Mouse (Mus musculus) olfactory bulb, adult 2 months (tissue): ENCODE measurements around the gene Fam186a. TPM values are rescaled to one million over a fixed set of nuclear protein-coding genes. Genes with fewer than 3 reads are reported as not detected.

ENCODE experiments used
- H3K27ac ChIP-seq: fragments of 200-500 bp; 2 replicates; pipeline ENCODE4 v1.5.1; 2012; ENCODE audit warnings: low read depth, low read length; ENCODE audit not compliant: insufficient read depth
- H3K4me1 ChIP-seq: fragments of 200-500 bp; 2 replicates; pipeline ENCODE4 v1.6.1; 2012; ENCODE audit warnings: low read length; ENCODE audit not compliant: control insufficient read depth, insufficient read depth
- H3K4me3 ChIP-seq: fragments of 200-500 bp; 2 replicates; pipeline ENCODE4 v1.5.1; 2012; ENCODE audit warnings: mild to moderate bottlenecking, low read depth, low read length, moderate library complexity; ENCODE audit not compliant: insufficient read depth
- CTCF ChIP-seq: fragments of 200-500 bp; IDR thresholded peaks from 2 replicates; pipeline ENCODE4 v1.5.1; 2012; ENCODE audit warnings: low read depth, mild to moderate bottlenecking, low read length, moderate library complexity; ENCODE audit not compliant: insufficient read depth
- POLR2A ChIP-seq: fragments of 200-500 bp; IDR thresholded peaks from 2 replicates; pipeline ENCODE4 v1.6.1; 2012; ENCODE audit warnings: mild to moderate bottlenecking, low read depth, low read length, moderate library complexity; ENCODE audit not compliant: insufficient read depth
- WGBS: fragments of 180-500 bp; shearing (Covaris S2); methylation state at CpG from one replicate; pipeline ENCODE4 v1.1.7; 2018; 5-methylcytosine and 5-hydroxymethylcytosine counted together
- polyA plus RNA-seq: library from polyadenylated mRNA; stranded (reverse); fragments of >200 nt; gene quantifications from 2 replicates; pipeline ENCODE4 v1.2.4, GENCODE M21; 2012; ENCODE audit warnings: low replicate concordance; ENCODE audit not compliant: missing spikeins, insufficient read depth, insufficient read length

Gene Fam186a
- polyA plus RNA-seq, 1 experiment = not detected

GRCm38 (mm10) chr15:99940426-99940825 is 26.4 kb downstream of the Fam186a start:
- no peak overlapping the region for H3K4me3 ChIP-seq
- TF ChIP-seq CTCF (no peak), POLR2A (no peak)
- WGBS = 60% methylated on average over 2 of the region's 2 CpGs
- peaks cover 7% of the 10 kb centered on the region for H3K4me1 ChIP-seq
- no peak overlapping the region for H3K27ac ChIP-seq

- Histone ChIP-seq H3K4me1 (no peaks in the 10 kb centered on the region), H3K27ac (no peak overlapping the region), H3K4me3 (no peak overlapping the region)
- TF ChIP-seq POLR2A = no peak
- no peak for TF ChIP-seq CTCF
- 91% methylated on average over 8 of the region's 8 CpGs for WGBS
Observed at GRCm38 (mm10) chr15:99937841-99938240, 29.0 kb downstream of the Fam186a start.

GRCm38 (mm10) chr15:99936659-99937058 is 30.2 kb downstream of the Fam186a start:
- no peak overlapping the region for H3K4me3 ChIP-seq
- H3K4me1 ChIP-seq = no peaks in the 10 kb centered on the region
- H3K27ac ChIP-seq = no peak overlapping the region
- WGBS = 98% methylated on average over 3 of the region's 3 CpGs
- TF ChIP-seq CTCF (no peak), POLR2A (no peak)

GRCm38 (mm10) chr15:99934501-99934900 is 32.4 kb downstream of the Fam186a start:
- no peak overlapping the region for H3K4me3 ChIP-seq
- TF ChIP-seq CTCF (no peak), POLR2A (no peak)
- H3K27ac ChIP-seq = no peak overlapping the region
- no peaks in the 10 kb centered on the region for H3K4me1 ChIP-seq
- 33% methylated on average over 1 of the region's 1 CpGs for WGBS

GRCm38 (mm10) chr15:99931231-99931630 is 35.6 kb downstream of the Fam186a start:
- H3K4me3 ChIP-seq = no peak overlapping the region
- 78% methylated on average over 8 of the region's 8 CpGs for WGBS
- TF ChIP-seq CTCF (no peak), POLR2A (no peak)
- H3K4me1 ChIP-seq = no peaks in the 10 kb centered on the region
- no peak overlapping the region for H3K27ac ChIP-seq

GRCm38 (mm10) chr15:99919601-99920158 is 47.2 kb downstream of the Fam186a start:
- H3K4me3 ChIP-seq = no peak overlapping the region
- 80% methylated on average over 15 of the region's 15 CpGs for WGBS
- TF ChIP-seq CTCF (no peak), POLR2A (no peak)
- no peak overlapping the region for H3K27ac ChIP-seq
- H3K4me1 ChIP-seq = no peaks in the 10 kb centered on the region

GRCm38 (mm10) chr15:99917264-99917663 is 49.6 kb downstream of the Fam186a start:
- no peaks in the 10 kb centered on the region for H3K4me1 ChIP-seq
- no peak overlapping the region for H3K27ac ChIP-seq
- no peak overlapping the region for H3K4me3 ChIP-seq
- 74% methylated on average over 3 of the region's 3 CpGs for WGBS
- no peak for TF ChIP-seq POLR2A

GRCm38 (mm10) chr15:99914613-99915012 is 52.2 kb downstream of the Fam186a start:
- TF ChIP-seq POLR2A (no peak), CTCF (no peak)
- Histone ChIP-seq H3K4me1 (no peaks in the 10 kb centered on the region), H3K4me3 (no peak overlapping the region), H3K27ac (no peak overlapping the region)
- WGBS = 69% methylated on average over 5 of the region's 5 CpGs

GRCm38 (mm10) chr15:99911785-99912184 is 55.1 kb downstream of the Fam186a start:
- Histone ChIP-seq H3K4me1 (no peaks in the 10 kb centered on the region), H3K4me3 (no peak overlapping the region), H3K27ac (no peak overlapping the region)
- WGBS = 94% methylated on average over 4 of the region's 4 CpGs
- TF ChIP-seq POLR2A = no peak
- no peak for TF ChIP-seq CTCF
